Mouse (Mus musculus) midbrain, embryonic 14.5 days (tissue): ENCODE results near the gene Hoxa13. TPM values are rescaled to one million over a fixed set of nuclear protein-coding genes. Genes with fewer than 3 reads are reported as not detected.

ENCODE experiments used
- ATAC-seq: fragments of 200-750 bp; cut with Nextera tagmentation; 2 replicates; pipeline ENCODE4 v1.8.0; 2017; ENCODE audit warnings: moderate number of reproducible peaks, moderate library complexity; ENCODE audit not compliant: low FRiP score, low TSS enrichment
- DNase-seq: peaks from one replicate; pipeline ENCODE4 v3.0.0-alpha.2; 2015
- H3K27ac ChIP-seq: fragments of 300-500 bp; sonication (generic); replicated peaks from 2 replicates; pipeline ENCODE4 v1.5.1; 2014; ENCODE audit warnings: mild to moderate bottlenecking, low read depth, low read length, moderate library complexity
- H3K27me3 ChIP-seq: fragments of 300-500 bp; sonication (generic); 2 replicates; pipeline ENCODE4 v1.6.1; 2014; ENCODE audit warnings: low read length, control low read depth, mixed read lengths; ENCODE audit not compliant: control insufficient read depth, insufficient read depth
- H3K36me3 ChIP-seq: fragments of 300-500 bp; sonication (generic); 2 replicates; pipeline ENCODE4 v1.6.1; 2014; ENCODE audit warnings: low read length, control low read depth; ENCODE audit not compliant: control insufficient read depth, insufficient read depth
- H3K4me1 ChIP-seq: fragments of 300-500 bp; sonication (generic); 2 replicates; pipeline ENCODE4 v1.6.1; 2014; ENCODE audit warnings: mild to moderate bottlenecking, antibody characterized with exemption, low read length, control low read depth; ENCODE audit not compliant: control insufficient read depth, insufficient read depth
- H3K4me2 ChIP-seq: fragments of 300-500 bp; sonication (generic); 2 replicates; pipeline ENCODE4 v1.6.1; 2014; ENCODE audit warnings: mild to moderate bottlenecking, low read length, moderate library complexity
- H3K4me3 ChIP-seq: fragments of 300-500 bp; sonication (generic); replicated peaks from 2 replicates; pipeline ENCODE4 v1.5.1; 2014; ENCODE audit warnings: low read depth, low read length
- H3K9ac ChIP-seq: fragments of 300-500 bp; sonication (generic); replicated peaks from 2 replicates; pipeline ENCODE4 v1.6.1; 2014; ENCODE audit warnings: mild to moderate bottlenecking, low read length, moderate library complexity
- H3K9me3 ChIP-seq: fragments of 300-500 bp; sonication (generic); 2 replicates; pipeline ENCODE4 v1.6.1; 2016; ENCODE audit warnings: low read length, control low read depth, mixed read lengths; ENCODE audit not compliant: control insufficient read depth
- WGBS: fragments of 180-500 bp; shearing (Covaris S2); extraction: QIAGEN DNeasy Blood & Tissue Kit; methylation state at CpG from one replicate; pipeline ENCODE4 v1.1.7; 2014; 5-methylcytosine and 5-hydroxymethylcytosine counted together
- polyA plus RNA-seq: library from polyadenylated mRNA; unstranded; fragments of >200 nt; fragmentation: Nextera tagmentation; extraction: Ambion mirVana; gene quantifications from 2 replicates; pipeline ENCODE4 v1.2.1, GENCODE M21; 2014

Hoxa13 gene
- not detected in 2 replicates for polyA plus RNA-seq

DNA sequence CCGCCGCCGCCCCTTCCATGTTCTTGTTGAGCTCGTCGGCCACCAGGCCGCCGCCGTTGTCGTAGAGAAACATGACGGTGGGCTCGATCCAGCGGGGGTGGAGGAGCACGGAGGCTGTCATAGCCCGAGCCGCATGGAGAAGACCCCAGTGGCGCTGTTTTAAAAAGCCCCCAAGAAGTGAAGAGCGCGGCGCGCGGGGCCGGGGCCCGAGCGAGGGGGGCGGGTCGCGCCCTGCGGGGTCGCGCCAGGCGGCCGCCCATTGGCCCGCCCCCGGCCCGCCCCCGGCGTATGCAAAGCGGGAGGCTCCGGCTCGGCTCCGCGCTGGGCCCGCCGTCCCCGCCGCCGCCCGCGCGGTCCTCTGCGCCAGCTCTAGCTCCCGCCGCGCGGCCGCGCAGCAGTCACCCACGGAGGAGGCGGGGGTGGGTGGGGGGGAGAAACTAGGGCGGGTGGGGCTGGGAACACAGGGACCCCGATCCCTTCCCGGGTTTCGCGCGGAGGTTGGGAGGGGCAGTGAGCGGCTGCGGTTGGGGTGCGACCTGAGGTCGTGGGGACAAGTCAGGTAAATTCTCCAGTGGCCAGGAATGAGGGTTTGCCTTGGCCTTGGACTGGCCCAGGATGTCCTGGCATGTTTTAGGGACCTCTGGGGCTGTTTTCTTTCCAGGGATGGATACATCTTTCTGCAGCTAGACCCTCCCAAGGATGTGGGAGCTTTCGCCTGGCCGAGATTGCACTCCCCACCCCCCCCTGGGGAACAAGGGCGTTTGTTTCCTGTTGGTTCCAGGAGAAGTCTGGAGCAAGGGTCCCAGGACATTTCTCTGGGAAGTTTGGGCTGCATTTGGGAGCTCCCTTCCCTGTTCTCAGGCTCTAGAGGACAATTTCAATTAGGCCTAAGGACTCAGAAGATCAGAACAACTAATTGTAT lies at the start of gene Hoxa13:
TSS of gene Hoxa13 (minus strand) at position 227 of the 922 bp plus-strand sequence.
- H3K4me1 ChIP-seq, result no peaks in the 10 kb centered on the region
- H3K9me3 ChIP-seq, result no peaks in the 10 kb centered on the region
- ATAC-seq, result no peak; the same call in 1 of the 2 replicates
- H3K27me3 ChIP-seq, result peaks cover 92% of the 10 kb centered on the region
- under 1% methylated on average over 55 of the region's 72 CpGs for WGBS
- DNase-seq, result no peak
- no peak within 1 kb of the TSS for H3K27ac ChIP-seq
- peak within 1 kb of the TSS; percentile 36 for H3K4me2 ChIP-seq
- no peaks in the 10 kb centered on the region for H3K36me3 ChIP-seq
- H3K4me3 ChIP-seq, result 0 out of 2 replicates have a peak within 1 kb of the TSS, but pooled peaks have one; percentile 12
- no peak within 1 kb of the TSS for H3K9ac ChIP-seq

DNA sequence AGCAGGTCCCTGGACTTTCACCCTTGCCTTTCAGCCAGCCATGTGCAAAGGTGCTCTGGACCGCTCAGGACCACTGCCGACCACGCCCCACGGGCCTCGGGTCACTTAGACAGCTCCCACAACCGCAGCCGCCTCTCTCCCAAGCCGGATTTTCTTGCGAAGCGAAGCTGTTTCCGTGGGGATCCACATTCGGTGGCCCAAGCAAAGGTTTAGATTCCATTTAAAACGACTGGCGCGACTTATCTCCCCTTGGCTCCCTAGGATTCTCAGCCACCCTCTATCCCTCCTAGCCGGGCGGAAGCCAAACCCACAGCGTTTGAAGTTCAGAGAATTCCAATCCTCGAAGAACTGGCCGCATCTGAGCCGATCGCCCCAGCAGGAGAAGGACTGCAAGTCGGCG lies 49.7 kb upstream of the Hoxa13 start:
- no peaks in the 10 kb centered on the region for H3K9me3 ChIP-seq
- under 1% methylated on average over 24 of the region's 24 CpGs for WGBS
- DNase-seq (peak; percentile 44), ATAC-seq (no peak)
- no peak overlapping the region for H3K4me3 ChIP-seq
- H3K36me3 ChIP-seq, result no peaks in the 10 kb centered on the region
- 0 out of 2 replicates have a peak overlapping the region, but pooled peaks have one; percentile 19 for H3K4me2 ChIP-seq
- 0 out of 2 replicates have a peak, but pooled peaks cover 3% of the 10 kb centered on the region for H3K4me1 ChIP-seq
- H3K27me3 ChIP-seq, result peaks cover 95% of the 10 kb centered on the region
- H3K27ac ChIP-seq, result no peak overlapping the region
- no peak overlapping the region; the same call in 1 of the 2 replicates for H3K9ac ChIP-seq

DNA sequence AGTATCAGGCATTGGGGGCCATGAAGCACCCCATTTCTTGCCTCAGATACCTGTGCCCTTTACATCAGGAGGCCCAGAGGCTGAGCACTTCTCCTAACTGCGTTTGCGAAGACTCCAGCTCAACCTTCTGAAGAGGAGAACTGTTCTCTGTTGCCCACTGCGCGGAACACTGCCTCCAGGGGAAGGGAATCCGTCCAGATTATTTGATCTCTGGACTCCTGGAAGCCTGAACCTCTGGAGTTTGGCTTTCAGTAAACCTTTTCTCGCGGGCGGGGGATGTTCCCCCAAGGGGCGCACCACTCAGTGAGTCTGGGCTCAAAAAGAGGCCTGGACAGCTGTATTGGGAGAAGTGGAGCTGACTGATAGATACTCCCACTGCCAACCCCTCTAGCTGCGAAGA lies 49.1 kb upstream of the Hoxa13 start:
- WGBS, result 11% methylated on average over 10 of the region's 10 CpGs
- Histone ChIP-seq H3K27ac (no peak overlapping the region), H3K4me1 (0 out of 2 replicates have a peak, but pooled peaks cover 3% of the 10 kb centered on the region), H3K9me3 (no peaks in the 10 kb centered on the region), H3K4me3 (no peak overlapping the region), H3K4me2 (no peak overlapping the region), H3K27me3 (peaks cover 94% of the 10 kb centered on the region), H3K36me3 (no peaks in the 10 kb centered on the region), H3K9ac (no peak overlapping the region)
- DNase-seq (no peak), ATAC-seq (no peak)

DNA sequence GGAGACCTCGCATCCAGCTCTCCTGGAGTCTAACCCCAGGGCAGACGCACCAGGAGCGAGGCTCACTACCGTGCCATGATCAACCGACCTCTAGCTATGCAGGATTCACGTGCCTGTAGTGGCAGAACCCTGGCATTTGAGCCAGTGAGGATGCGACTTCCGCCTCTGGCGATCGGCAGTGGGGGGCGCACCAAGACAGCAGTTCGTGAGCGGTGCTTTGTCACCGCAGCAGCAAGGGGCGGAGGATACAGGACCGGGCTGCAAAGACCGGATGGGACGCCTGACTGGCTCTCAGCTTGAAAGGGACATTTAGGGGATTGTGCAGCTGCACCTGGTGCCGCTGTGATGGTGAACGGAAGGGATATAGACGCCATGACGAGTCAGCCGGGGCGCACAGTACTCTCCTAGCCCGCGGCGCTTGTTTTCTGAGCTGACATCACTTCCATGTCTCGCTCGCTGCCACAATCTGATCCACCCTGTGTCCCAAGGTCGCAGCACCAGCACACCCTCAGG lies 45.3 kb upstream of the Hoxa13 start:
- DNase-seq (peak; percentile 87), ATAC-seq (peak; percentile 53)
- Histone ChIP-seq H3K36me3 (no peaks in the 10 kb centered on the region), H3K9me3 (no peaks in the 10 kb centered on the region), H3K4me3 (peak overlapping the region; percentile 43), H3K4me2 (peak overlapping the region; percentile 69), H3K27ac (no peak overlapping the region), H3K27me3 (peaks cover 61% of the 10 kb centered on the region), H3K9ac (peak overlapping the region; percentile 54), H3K4me1 (0 out of 2 replicates have a peak, but pooled peaks cover 3% of the 10 kb centered on the region)
- WGBS, result under 1% methylated on average over 30 of the region's 30 CpGs

DNA sequence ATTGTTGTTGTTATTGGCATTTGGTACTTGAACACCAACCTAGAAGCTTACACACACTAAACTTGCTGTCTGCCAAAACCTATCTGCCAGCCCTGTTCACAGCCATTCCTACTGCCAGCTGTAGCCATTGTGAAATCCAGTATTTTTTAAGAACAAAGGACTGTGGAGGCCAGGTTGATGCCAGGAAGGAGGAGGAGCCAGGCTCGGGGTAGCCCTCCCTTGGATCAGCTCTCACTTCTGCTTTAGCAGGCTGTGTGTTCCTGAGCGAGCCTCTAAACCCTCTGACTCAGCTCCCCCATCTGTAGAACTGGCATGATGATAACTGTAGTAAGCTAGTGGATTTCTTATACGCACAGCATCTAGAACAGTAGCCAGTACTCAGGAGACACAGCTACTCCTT lies 42.7 kb upstream of the Hoxa13 start:
- no peaks in the 10 kb centered on the region for H3K36me3 ChIP-seq
- H3K9me3 ChIP-seq, result no peaks in the 10 kb centered on the region
- ATAC-seq, result no peak
- H3K4me3 ChIP-seq, result no peak overlapping the region
- H3K27ac ChIP-seq, result no peak overlapping the region
- 57% methylated on average over 3 of the region's 3 CpGs for WGBS
- no peak overlapping the region for H3K4me2 ChIP-seq
- no peak overlapping the region for H3K9ac ChIP-seq
- no peak for DNase-seq
- peaks cover 44% of the 10 kb centered on the region for H3K27me3 ChIP-seq
- H3K4me1 ChIP-seq, result 0 out of 2 replicates have a peak, but pooled peaks cover 3% of the 10 kb centered on the region

DNA sequence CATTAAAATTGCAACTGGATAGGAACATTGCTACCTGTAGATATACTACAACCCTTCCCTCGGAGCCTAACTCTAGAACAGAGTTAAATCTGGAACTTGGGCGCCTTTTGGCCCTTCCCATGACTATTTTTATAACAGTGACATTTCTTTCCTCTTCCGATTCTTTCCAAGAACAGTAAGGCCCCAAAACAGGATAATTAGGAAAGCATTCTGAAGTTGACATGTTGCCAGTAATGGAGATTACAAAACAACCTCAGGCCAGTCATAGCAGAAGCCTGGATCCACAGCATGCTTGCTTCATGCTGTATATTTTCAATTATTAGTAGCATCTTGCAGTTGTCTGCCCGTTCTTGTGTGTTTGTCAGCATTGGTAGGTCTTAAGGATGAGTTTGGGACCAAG lies 40.1 kb upstream of the Hoxa13 start:
- ATAC-seq (no peak), DNase-seq (no peak)
- Histone ChIP-seq H3K4me1 (no peaks in the 10 kb centered on the region), H3K4me3 (no peak overlapping the region), H3K36me3 (no peaks in the 10 kb centered on the region), H3K4me2 (no peak overlapping the region), H3K27ac (no peak overlapping the region), H3K9me3 (no peaks in the 10 kb centered on the region), H3K9ac (no peak overlapping the region), H3K27me3 (peaks cover 37% of the 10 kb centered on the region)
- 85% methylated on average over 4 of the region's 4 CpGs for WGBS

DNA sequence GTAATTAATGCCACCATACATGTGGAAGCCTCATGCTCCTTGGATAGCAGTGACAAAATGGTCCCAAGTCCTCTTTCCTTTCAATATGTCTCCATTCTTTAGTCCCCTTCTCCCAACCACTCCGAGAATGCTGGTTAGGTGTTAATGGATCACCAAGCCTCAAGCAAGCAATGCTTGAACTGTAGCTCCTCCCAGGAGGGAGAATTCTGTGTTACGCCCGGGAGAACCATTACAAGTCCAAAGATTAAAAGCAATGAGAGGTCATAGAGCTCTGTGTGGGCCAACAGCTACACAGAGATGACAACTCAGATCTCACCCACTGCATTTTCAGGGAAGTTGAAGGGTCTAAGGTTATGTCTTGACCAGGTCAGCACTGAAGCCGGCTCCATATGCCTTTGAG lies 37.8 kb upstream of the Hoxa13 start:
- H3K9me3 ChIP-seq, result no peaks in the 10 kb centered on the region
- H3K9ac ChIP-seq, result no peak overlapping the region
- ATAC-seq, result no peak
- H3K4me1 ChIP-seq, result no peaks in the 10 kb centered on the region
- no peak for DNase-seq
- no peak overlapping the region for H3K4me2 ChIP-seq
- 84% methylated on average over 4 of the region's 4 CpGs for WGBS
- H3K4me3 ChIP-seq, result no peak overlapping the region
- no peak overlapping the region for H3K27ac ChIP-seq
- H3K27me3 ChIP-seq, result peaks cover 44% of the 10 kb centered on the region
- no peaks in the 10 kb centered on the region for H3K36me3 ChIP-seq

DNA sequence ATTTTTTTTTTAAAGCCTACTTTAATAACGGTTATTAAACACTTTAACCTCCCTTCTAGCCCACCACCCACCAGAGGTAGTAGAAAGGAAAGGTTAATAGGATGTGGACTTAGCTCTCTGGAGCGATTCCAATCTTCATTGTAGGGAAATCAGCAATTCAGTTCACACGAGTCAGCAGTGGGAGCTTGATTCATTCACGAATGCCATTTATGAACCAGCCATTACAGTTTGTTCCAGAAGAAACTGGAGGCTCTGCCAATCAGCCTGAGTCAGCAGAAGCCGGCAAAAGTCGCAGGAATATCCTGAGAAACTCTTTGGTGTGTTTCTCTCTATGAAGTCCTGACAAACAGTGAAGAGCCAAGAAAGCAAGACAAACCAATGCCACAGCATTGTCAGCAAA lies 33.9 kb upstream of the Hoxa13 start:
- no peaks in the 10 kb centered on the region for H3K4me1 ChIP-seq
- no peak overlapping the region for H3K9ac ChIP-seq
- no peak overlapping the region for H3K4me2 ChIP-seq
- H3K9me3 ChIP-seq, result no peaks in the 10 kb centered on the region
- no peaks in the 10 kb centered on the region for H3K36me3 ChIP-seq
- DNase-seq (no peak), ATAC-seq (no peak)
- WGBS, result 73% methylated on average over 6 of the region's 6 CpGs
- H3K27me3 ChIP-seq, result peaks cover 70% of the 10 kb centered on the region
- H3K4me3 ChIP-seq, result no peak overlapping the region
- H3K27ac ChIP-seq, result no peak overlapping the region
